27 mouse cellular contexts compared by ENCODE assay signal in the genomic region with DNA sequence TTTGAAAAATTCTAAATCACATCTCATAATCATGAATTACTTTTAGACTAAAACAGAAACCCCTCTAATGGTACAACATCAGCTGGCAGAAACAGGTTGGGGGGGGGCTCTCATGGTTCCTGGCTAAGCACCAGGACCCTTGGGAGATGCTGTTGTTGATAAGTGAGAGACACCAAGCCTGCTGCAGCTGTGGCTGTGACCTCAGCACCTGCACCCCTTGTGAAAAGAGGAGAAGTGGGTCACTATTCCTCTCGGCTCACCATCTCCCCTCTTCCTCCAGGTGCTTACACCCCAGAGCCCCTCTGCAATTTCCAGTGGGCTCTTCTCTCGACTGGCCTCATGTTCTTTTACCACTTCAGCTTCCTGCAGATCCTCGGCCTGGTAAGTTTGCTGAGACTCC.
DNase-seq lines count a peak whose midpoint lies in the region; ATAC-seq and TF ChIP-seq lines count a peak whose summit lies in the region.
"Had no signal": no experiment of that assay in that cellular context is flagged by ENCODE, and none has a peak within 500 bp of the region (broad histone marks: within the 10 kb centered on the region; RNA-seq: fewer than 3 reads in every experiment).

No protein-coding gene starts in this region.

- H3K36me3 ChIP-seq in heart, embryonic 12.5 days, result peaks cover 15% of the 10 kb centered on the region
- H3K36me3 ChIP-seq in heart, embryonic 11.5 days (ENCODE audit: control insufficient read depth, insufficient read depth, low read length), result no peaks in the 10 kb centered on the region
- H3K36me3 ChIP-seq in heart, postnatal 0 days (replicated peaks; ENCODE audit: control insufficient read depth, insufficient read depth, low read length), result peaks cover 8% of the 10 kb centered on the region
- H3K36me3 ChIP-seq in thymus, adult 2 months (ENCODE audit: control insufficient read depth, insufficient read depth, low read length), result no peaks in the 10 kb centered on the region
- H3K36me3 ChIP-seq: embryonic facial prominence, embryonic 15.5 days; forebrain, embryonic 12.5 days; limb, embryonic 15.5 days; midbrain, embryonic 15.5 days had no signal

- no peak for TF ChIP-seq POLR2A in thymus, adult 2 months (IDR thresholded peaks at IDR 0.05; ENCODE audit: control insufficient read depth, extremely low read depth, insufficient read depth, low read length, poor library complexity)

- TF ChIP-seq EP300 in heart, postnatal 0 days (IDR thresholded peaks at IDR 0.05; ENCODE audit: low read depth), result no peak

- WGBS in heart, embryonic 12.5 days, result 69% methylated on average over 3 of the region's 3 CpGs
- 68% methylated on average over 3 of the region's 3 CpGs for WGBS in heart, embryonic 11.5 days (ENCODE audit: insufficient replicate concordance)
- 41% methylated on average over 3 of the region's 3 CpGs for WGBS in heart, postnatal 0 days
- WGBS in thymus, adult 2 months, result 3% methylated on average over 3 of the region's 3 CpGs

- no peak overlapping the region for H3K4me2 ChIP-seq in heart, embryonic 12.5 days
- H3K4me2 ChIP-seq in heart, embryonic 11.5 days, result no peak overlapping the region
- H3K4me2 ChIP-seq in heart, postnatal 0 days (ENCODE audit: low read depth, low read length), result no peak overlapping the region
- H3K4me2 ChIP-seq: embryonic facial prominence, embryonic 15.5 days; forebrain, embryonic 12.5 days; hindbrain, embryonic 14.5 days; limb, embryonic 15.5 days; lung, embryonic 14.5 days; midbrain, embryonic 15.5 days had no signal

- H3K27ac ChIP-seq in heart, embryonic 12.5 days (ENCODE audit: poor library complexity, severe bottlenecking), result peak overlapping the region; percentile 78; the same call in 1 of the 2 replicates
- no peak overlapping the region for H3K27ac ChIP-seq in heart, embryonic 11.5 days (ENCODE audit: low read depth, low read length)
- peak overlapping the region; percentile 92 for H3K27ac ChIP-seq in heart, postnatal 0 days (ENCODE audit: low read depth)
- peak overlapping the region; percentile 73 for H3K27ac ChIP-seq in thymus, adult 2 months (ENCODE audit: control insufficient read depth, insufficient read depth, low read length)
- H3K27ac ChIP-seq: embryonic facial prominence, embryonic 10.5 days; embryonic facial prominence, embryonic 15.5 days; forebrain, embryonic 12.5 days; hindbrain, embryonic 14.5 days; limb, embryonic 10.5 days; limb, embryonic 15.5 days; liver, embryonic 14.5 days; midbrain, embryonic 10.5 days; midbrain, embryonic 15.5 days had no signal

- no peaks in the 10 kb centered on the region for H3K27me3 ChIP-seq in heart, embryonic 12.5 days (replicated peaks)
- no peaks in the 10 kb centered on the region; the same call in 1 of the 2 replicates for H3K27me3 ChIP-seq in heart, embryonic 11.5 days (ENCODE audit: control insufficient read depth, insufficient read depth, low read length)
- H3K27me3 ChIP-seq in heart, postnatal 0 days (ENCODE audit: control insufficient read depth, insufficient read depth, low read length), result no peaks in the 10 kb centered on the region
- no peaks in the 10 kb centered on the region for H3K27me3 ChIP-seq in thymus, adult 2 months (ENCODE audit: control insufficient read depth, insufficient read depth, low read length)
- H3K27me3 ChIP-seq: embryonic facial prominence, embryonic 15.5 days; midbrain, embryonic 15.5 days had no signal

- peaks cover 65% of the 10 kb centered on the region for H3K4me1 ChIP-seq in heart, embryonic 12.5 days (replicated peaks)
- H3K4me1 ChIP-seq in heart, embryonic 11.5 days (ENCODE audit: control insufficient read depth, insufficient read depth, low read length), result peaks cover 8% of the 10 kb centered on the region
- H3K4me1 ChIP-seq in heart, postnatal 0 days (ENCODE audit: control insufficient read depth, insufficient read depth), result peaks cover 24% of the 10 kb centered on the region
- peaks cover 41% of the 10 kb centered on the region for H3K4me1 ChIP-seq in thymus, adult 2 months (replicated peaks; ENCODE audit: control insufficient read depth, insufficient read depth, low read length)
- H3K4me1 ChIP-seq: embryonic facial prominence, embryonic 15.5 days; forebrain, embryonic 12.5 days; midbrain, embryonic 15.5 days had no signal

- H3K9me3 ChIP-seq in heart, embryonic 12.5 days (replicated peaks), result no peaks in the 10 kb centered on the region
- no peaks in the 10 kb centered on the region for H3K9me3 ChIP-seq in heart, embryonic 11.5 days (replicated peaks; ENCODE audit: control insufficient read depth, low read length)
- no peaks in the 10 kb centered on the region for H3K9me3 ChIP-seq in heart, postnatal 0 days (replicated peaks; ENCODE audit: control insufficient read depth, low read length)
- H3K9me3 ChIP-seq: embryonic facial prominence, embryonic 10.5 days; embryonic facial prominence, embryonic 15.5 days; forebrain, embryonic 12.5 days; limb, embryonic 10.5 days; limb, embryonic 15.5 days; midbrain, embryonic 10.5 days; midbrain, embryonic 15.5 days had no signal

- intact Hi-C loops in heart, postnatal 25 days (cut with DNase I), result no loop called here

- no peak overlapping the region for H3K9ac ChIP-seq in heart, embryonic 12.5 days
- no peak overlapping the region for H3K9ac ChIP-seq in heart, embryonic 11.5 days (ENCODE audit: low read depth, low read length)
- H3K9ac ChIP-seq in heart, postnatal 0 days (replicated peaks; ENCODE audit: low read depth, low read length), result no peak overlapping the region; the same call in 1 of the 2 replicates
- H3K9ac ChIP-seq: embryonic facial prominence, embryonic 15.5 days; forebrain, embryonic 12.5 days; hindbrain, embryonic 14.5 days; limb, embryonic 15.5 days; liver, embryonic 14.5 days; lung, embryonic 14.5 days; midbrain, embryonic 15.5 days had no signal

- no peak for ATAC-seq in heart, embryonic 12.5 days (ENCODE audit: insufficient number of reproducible peaks, low FRiP score)
- no peak for ATAC-seq in heart, embryonic 11.5 days (replicated peaks; ENCODE audit: insufficient number of reproducible peaks, low FRiP score, low TSS enrichment)
- ATAC-seq in heart, postnatal 0 days (ENCODE audit: insufficient read depth, low read depth), result no peak
- ATAC-seq: midbrain, embryonic 15.5 days had no signal

- TF ChIP-seq CTCF in heart, postnatal 0 days (IDR thresholded peaks at IDR 0.05; ENCODE audit: low read depth), result no peak
- TF ChIP-seq CTCF in thymus, adult 2 months (IDR thresholded peaks at IDR 0.05; ENCODE audit: borderline replicate concordance, control insufficient read depth, extremely low read depth, insufficient read depth, low read length, poor library complexity), result no peak

- H3K4me3 ChIP-seq in heart, embryonic 12.5 days, result no peak overlapping the region
- H3K4me3 ChIP-seq in heart, embryonic 11.5 days (ENCODE audit: low read depth, low read length), result no peak overlapping the region
- no peak overlapping the region for H3K4me3 ChIP-seq in heart, postnatal 0 days (ENCODE audit: low read depth, low read length)
- peak overlapping the region; percentile 30 for H3K4me3 ChIP-seq in thymus, adult 2 months (ENCODE audit: control insufficient read depth, insufficient read depth, low read length)
- H3K4me3 ChIP-seq: embryonic facial prominence, embryonic 10.5 days; embryonic facial prominence, embryonic 15.5 days; forebrain, embryonic 12.5 days; limb, embryonic 10.5 days; limb, embryonic 15.5 days; midbrain, embryonic 10.5 days; midbrain, embryonic 15.5 days had no signal

- DNase-seq in heart, postnatal 0 days (ENCODE audit: low spot score), result no peak
- no peak for DNase-seq in heart, postnatal 25 days (ENCODE audit: low spot score)
- DNase-seq in thymus, adult 2 months, result peak; percentile 40
- DNase-seq in thymus, postnatal 36 days, result peak; percentile 36 to 63
- DNase-seq in cerebellum, adult 8-10 months, result no peak
- DNase-seq in lung, postnatal 14 days, result no peak
- DNase-seq: adrenal gland, postnatal 36 days; cerebellum, adult 2 months; cerebellum, postnatal 25 days; gastrocnemius, postnatal 14 days; kidney, adult 11 months; kidney, postnatal 14 days; layer of hippocampus, adult 9-11 months; lung, embryonic 14.5 days; right cerebral cortex, adult 18-20 months; spleen, adult 18-20 months had no signal

Comparison
In these comparisons a context has a peak if more than half of its experiments do, and no peak if none do; other contexts are left out.
1. DNase-seq: peak in thymus, adult 2 months (single experiment) and thymus, postnatal 36 days (2 of 2); none in heart, postnatal 0 days (single experiment), heart, postnatal 25 days (single experiment), cerebellum, adult 8-10 months (single experiment) and lung, postnatal 14 days (single experiment).